Mouse (Mus musculus): ENCODE results near the gene Ptprj. TPM values are rescaled to one million over a fixed set of nuclear protein-coding genes. Genes with fewer than 3 reads are reported as not detected.

Gene Ptprj
- polyA plus RNA-seq, 1 experiment from 2014 or later: 5.4 TPM

DNA sequence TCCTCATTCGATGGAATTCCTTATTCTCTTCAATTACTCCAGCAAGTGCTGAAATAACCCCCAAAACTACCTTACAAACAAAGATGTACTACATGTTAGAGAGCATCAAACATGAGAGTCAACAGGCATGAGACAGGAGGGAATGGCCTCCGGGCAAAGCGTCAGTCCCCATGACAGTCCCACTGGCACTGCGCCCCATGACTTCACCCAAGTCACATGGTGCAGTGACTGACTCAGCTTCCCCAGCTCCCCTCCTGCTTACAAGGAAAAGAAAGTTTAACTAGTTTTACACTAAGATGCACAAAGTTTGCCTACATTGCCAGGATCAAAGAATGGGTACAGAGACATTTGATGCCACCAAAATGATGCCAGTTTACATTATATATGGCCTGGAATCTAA, 71.2 kb downstream of the Ptprj start:
- 92% methylated on average over 4 of the region's 4 CpGs for WGBS
- no peaks in the 10 kb centered on the region for H3K27me3 ChIP-seq (ENCODE audit: insufficient read depth, low read length)

GRCm38 (mm10) chr2:90506143-90506542, 74.3 kb downstream of the Ptprj start:
- no peaks in the 10 kb centered on the region for H3K9me3 ChIP-seq (ENCODE audit: low read depth, low read length)
- 0 out of 2 replicates have a peak, but pooled peaks cover 3% of the 10 kb centered on the region for H3K4me1 ChIP-seq (ENCODE audit: insufficient read depth)
- no peak overlapping the region for H3K4me3 ChIP-seq (ENCODE audit: low read depth, low read length)
- DNase-seq (peak; percentile 29), ATAC-seq (ENCODE audit: insufficient read depth) (peak; percentile 51; the same call in 1 of the 2 replicates)
- no peak overlapping the region for H3K4me2 ChIP-seq
- H3K27ac ChIP-seq (ENCODE audit: low read depth): peak overlapping the region; percentile 3; the same call in 1 of the 2 replicates
- WGBS: 25% methylated on average over 3 of the region's 3 CpGs
- H3K9ac ChIP-seq: no peak overlapping the region
- no peaks in the 10 kb centered on the region for H3K27me3 ChIP-seq (ENCODE audit: insufficient read depth, low read length)
- H3K36me3 ChIP-seq (ENCODE audit: insufficient read depth): no peaks in the 10 kb centered on the region
- no peak for TF ChIP-seq CTCF (IDR thresholded peaks at IDR 0.05; ENCODE audit: low read depth)

More for the DNA sequence above, 71.2 kb downstream of the Ptprj start:
- Histone ChIP-seq H3K36me3 (ENCODE audit: insufficient read depth) (no peaks in the 10 kb centered on the region), H3K4me3 (ENCODE audit: low read depth, low read length) (no peak overlapping the region), H3K27ac (ENCODE audit: low read depth) (no peak overlapping the region), H3K9ac (no peak overlapping the region), H3K9me3 (ENCODE audit: low read depth, low read length) (no peaks in the 10 kb centered on the region), H3K4me1 (ENCODE audit: insufficient read depth) (0 out of 2 replicates have a peak, but pooled peaks cover 3% of the 10 kb centered on the region), H3K4me2 (no peak overlapping the region)
- DNase-seq: no peak
- no peak for TF ChIP-seq CTCF (IDR thresholded peaks at IDR 0.05; ENCODE audit: low read depth)
- no peak for ATAC-seq (ENCODE audit: insufficient read depth)

DNA sequence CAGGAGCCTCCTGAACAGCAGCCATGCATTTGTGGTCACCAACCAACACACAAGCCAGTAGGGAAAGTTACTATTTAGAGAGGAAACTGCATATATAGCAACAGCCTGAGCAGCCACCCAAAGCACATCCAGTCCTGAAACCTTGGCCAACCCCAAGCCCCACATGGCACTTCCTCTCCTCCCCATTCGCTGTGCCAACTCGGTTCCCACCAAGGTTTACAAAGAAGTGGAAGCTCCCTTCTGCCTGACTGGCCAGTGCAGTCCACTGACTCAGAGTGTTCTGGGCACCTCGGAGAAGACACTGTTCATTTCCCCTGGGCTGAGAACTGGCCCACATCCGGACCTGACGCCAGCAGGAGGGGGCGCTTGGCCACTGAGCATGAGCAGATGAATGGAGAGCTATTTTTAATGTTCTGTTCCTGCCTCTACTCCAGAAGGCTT, 75.7 kb downstream of the Ptprj start:
- DNase-seq (peak; percentile 18), ATAC-seq (ENCODE audit: insufficient read depth) (no peak)
- H3K9ac ChIP-seq: no peak overlapping the region
- no peaks in the 10 kb centered on the region for H3K27me3 ChIP-seq (ENCODE audit: insufficient read depth, low read length)
- H3K36me3 ChIP-seq (ENCODE audit: insufficient read depth): no peaks in the 10 kb centered on the region
- WGBS: 81% methylated on average over 6 of the region's 6 CpGs
- peak; percentile 28; the same call in 1 of the 2 replicates for TF ChIP-seq CTCF (IDR thresholded peaks at IDR 0.05; ENCODE audit: low read depth)
- H3K9me3 ChIP-seq (ENCODE audit: low read depth, low read length): no peaks in the 10 kb centered on the region
- no peak overlapping the region for H3K27ac ChIP-seq (ENCODE audit: low read depth)
- no peak overlapping the region for H3K4me2 ChIP-seq
- 0 out of 2 replicates have a peak, but pooled peaks cover 3% of the 10 kb centered on the region for H3K4me1 ChIP-seq (ENCODE audit: insufficient read depth)
- H3K4me3 ChIP-seq (ENCODE audit: low read depth, low read length): no peak overlapping the region

- DNase-seq (no peak), ATAC-seq (ENCODE audit: insufficient read depth) (no peak)
- TF ChIP-seq CTCF (IDR thresholded peaks at IDR 0.05; ENCODE audit: low read depth): no peak
- H3K27ac ChIP-seq (ENCODE audit: low read depth): no peak overlapping the region
- no peaks in the 10 kb centered on the region for H3K9me3 ChIP-seq (ENCODE audit: low read depth, low read length)
- H3K27me3 ChIP-seq (ENCODE audit: insufficient read depth, low read length): no peaks in the 10 kb centered on the region
- H3K4me3 ChIP-seq (ENCODE audit: low read depth, low read length): no peak overlapping the region
- no peaks in the 10 kb centered on the region for H3K36me3 ChIP-seq (ENCODE audit: insufficient read depth)
- WGBS: 70% methylated on average over 3 of the region's 3 CpGs
- no peak overlapping the region for H3K4me2 ChIP-seq
- H3K9ac ChIP-seq: no peak overlapping the region
- H3K4me1 ChIP-seq (ENCODE audit: insufficient read depth): 0 out of 2 replicates have a peak, but pooled peaks cover 3% of the 10 kb centered on the region
These were observed 77.1 kb downstream of the Ptprj start for GRCm38 (mm10) chr2:90503182-90503833.

GRCm38 (mm10) chr2:90502738-90503137, 77.7 kb downstream of the Ptprj start:
- no peak for TF ChIP-seq CTCF (IDR thresholded peaks at IDR 0.05; ENCODE audit: low read depth)
- Histone ChIP-seq H3K9ac (no peak overlapping the region), H3K4me3 (ENCODE audit: low read depth, low read length) (no peak overlapping the region), H3K9me3 (ENCODE audit: low read depth, low read length) (no peaks in the 10 kb centered on the region), H3K4me1 (ENCODE audit: insufficient read depth) (0 out of 2 replicates have a peak, but pooled peaks cover 3% of the 10 kb centered on the region), H3K4me2 (no peak overlapping the region), H3K36me3 (ENCODE audit: insufficient read depth) (no peaks in the 10 kb centered on the region), H3K27me3 (ENCODE audit: insufficient read depth, low read length) (no peaks in the 10 kb centered on the region), H3K27ac (ENCODE audit: low read depth) (no peak overlapping the region)
- ATAC-seq (ENCODE audit: insufficient read depth) (no peak), DNase-seq (no peak)

GRCm38 (mm10) chr2:90501708-90502107, 78.7 kb downstream of the Ptprj start:
- no peak for ATAC-seq (ENCODE audit: insufficient read depth)
- Histone ChIP-seq H3K9me3 (ENCODE audit: low read depth, low read length) (no peaks in the 10 kb centered on the region), H3K4me2 (no peak overlapping the region), H3K4me3 (ENCODE audit: low read depth, low read length) (no peak overlapping the region), H3K9ac (no peak overlapping the region), H3K36me3 (ENCODE audit: insufficient read depth) (no peaks in the 10 kb centered on the region), H3K27ac (ENCODE audit: low read depth) (no peak overlapping the region), H3K27me3 (ENCODE audit: insufficient read depth, low read length) (no peaks in the 10 kb centered on the region), H3K4me1 (ENCODE audit: insufficient read depth) (0 out of 2 replicates have a peak, but pooled peaks cover 3% of the 10 kb centered on the region)
- WGBS: 28% methylated on average over 3 of the region's 3 CpGs
- TF ChIP-seq CTCF (IDR thresholded peaks at IDR 0.05; ENCODE audit: low read depth): no peak
- peak; percentile 20 for DNase-seq

GRCm38 (mm10) chr2:90500892-90501291, 79.6 kb downstream of the Ptprj start:
- no peaks in the 10 kb centered on the region for H3K4me1 ChIP-seq (ENCODE audit: insufficient read depth)
- no peak overlapping the region for H3K9ac ChIP-seq
- no peaks in the 10 kb centered on the region for H3K9me3 ChIP-seq (ENCODE audit: low read depth, low read length)
- no peaks in the 10 kb centered on the region for H3K36me3 ChIP-seq (ENCODE audit: insufficient read depth)
- no peak for TF ChIP-seq CTCF (IDR thresholded peaks at IDR 0.05; ENCODE audit: low read depth)
- no peak overlapping the region for H3K4me3 ChIP-seq (ENCODE audit: low read depth, low read length)
- no peak overlapping the region for H3K27ac ChIP-seq (ENCODE audit: low read depth)
- no peak for ATAC-seq (ENCODE audit: insufficient read depth)
- no peaks in the 10 kb centered on the region for H3K27me3 ChIP-seq (ENCODE audit: insufficient read depth, low read length)
- no peak for DNase-seq
- no peak overlapping the region for H3K4me2 ChIP-seq

All from lung, embryonic 14.5 days (tissue).